Mouse (Mus musculus) liver, embryonic 16.5 days (tissue): ENCODE measurements around the gene Gm8947. TPM values are rescaled to one million over a fixed set of nuclear protein-coding genes. Genes with fewer than 3 reads are reported as not detected.
A peak's percentile ranks its signal among the peaks of the same experiment; 100 is the strongest.

ENCODE experiments used
- ATAC-seq: fragments of 200-750 bp; cut with Nextera tagmentation; 2 replicates; pipeline ENCODE4 v1.8.0; 2017; ENCODE audit warnings: low read depth, mild to moderate bottlenecking, moderate number of reproducible peaks, moderate library complexity
- H3K27ac ChIP-seq: fragments of 300-500 bp; sonication (generic); 2 replicates; pipeline ENCODE4 v1.5.1; 2014; ENCODE audit warnings: mild to moderate bottlenecking, low read length
- H3K27me3 ChIP-seq: fragments of 300-500 bp; sonication (generic); 2 replicates; pipeline ENCODE4 v1.6.1; 2014; ENCODE audit warnings: low read depth, low read length, mixed read lengths; ENCODE audit not compliant: control insufficient read depth, insufficient read depth
- H3K36me3 ChIP-seq: fragments of 300-500 bp; sonication (generic); 2 replicates; pipeline ENCODE4 v1.6.1; 2014; ENCODE audit warnings: mild to moderate bottlenecking; ENCODE audit not compliant: control insufficient read depth, insufficient read depth
- H3K4me1 ChIP-seq: fragments of 300-500 bp; sonication (generic); 2 replicates; pipeline ENCODE4 v1.6.1; 2014; ENCODE audit warnings: low read depth, low read length, mixed read lengths; ENCODE audit not compliant: control insufficient read depth
- H3K4me2 ChIP-seq: fragments of 300-500 bp; sonication (generic); 2 replicates; pipeline ENCODE4 v1.6.1; 2014; ENCODE audit warnings: low read depth, low read length, mixed read lengths
- H3K4me3 ChIP-seq: fragments of 300-500 bp; sonication (generic); 2 replicates; pipeline ENCODE4 v1.5.1; 2014; ENCODE audit warnings: low read depth, mild to moderate bottlenecking, low read length
- H3K9ac ChIP-seq: fragments of 300-500 bp; sonication (generic); 2 replicates; pipeline ENCODE4 v1.6.1; 2014; ENCODE audit warnings: low read depth, low read length
- H3K9me3 ChIP-seq: fragments of 300-500 bp; sonication (generic); replicated peaks from 2 replicates; pipeline ENCODE4 v1.6.1; 2016; ENCODE audit warnings: low read length; ENCODE audit not compliant: control insufficient read depth
- WGBS: fragments of 180-500 bp; shearing (Covaris S2); extraction: QIAGEN DNeasy Blood & Tissue Kit; methylation state at CpG from one replicate; pipeline ENCODE4 v1.1.7; 2014; ENCODE audit not compliant: insufficient replicate concordance; 5-methylcytosine and 5-hydroxymethylcytosine counted together
- polyA plus RNA-seq: library from polyadenylated mRNA; unstranded; fragments of >200 nt; fragmentation: Nextera tagmentation; extraction: Ambion mirVana; gene quantifications from 2 replicates; pipeline ENCODE4 v1.2.1, GENCODE M21; 2015

Gm8947 gene
- polyA plus RNA-seq, 1 experiment from 2014 or later = 1.3 TPM

DNA sequence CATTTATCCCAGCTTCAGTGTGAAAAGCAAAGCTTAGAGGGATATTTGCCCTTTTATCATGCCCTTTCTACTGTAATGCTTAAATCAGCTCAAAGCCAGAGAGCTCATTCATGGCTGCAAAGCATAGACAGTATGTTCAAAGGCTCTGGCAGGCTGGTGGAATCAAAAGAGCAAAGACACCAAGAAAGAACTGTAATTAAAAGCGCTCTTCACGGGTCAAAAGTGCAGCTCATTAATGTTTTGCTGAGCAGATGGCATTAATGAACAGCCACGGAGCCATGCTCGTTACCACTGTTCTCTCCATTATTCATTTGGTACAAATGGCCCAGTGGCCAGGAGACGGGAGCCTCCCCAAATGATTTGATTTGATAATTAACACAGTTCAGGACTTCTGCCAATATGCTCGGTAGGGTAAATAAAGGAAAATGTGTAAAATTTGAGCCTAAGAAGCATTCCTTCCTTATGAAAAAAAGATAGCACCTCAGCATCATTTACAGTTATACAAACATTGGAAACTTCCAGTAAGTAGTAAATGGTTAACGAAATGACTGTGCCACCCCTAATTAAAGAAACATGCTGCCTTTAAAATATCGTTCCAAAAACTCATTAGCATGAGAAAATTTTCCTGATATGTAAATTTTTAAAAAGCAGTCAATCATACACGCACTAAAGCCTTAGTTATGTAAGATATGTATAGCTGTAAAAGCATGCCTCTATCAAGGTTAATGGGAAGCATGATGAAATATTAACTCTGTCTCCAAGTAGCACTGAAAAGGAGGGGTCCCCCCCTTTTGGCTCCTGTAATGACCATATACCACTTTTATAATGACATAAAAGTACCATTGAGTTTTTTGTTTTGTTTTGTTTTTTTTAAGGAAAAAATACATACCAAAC is 34.0 kb upstream of the Gm8947 start:
- Histone ChIP-seq H3K4me2 (no peak overlapping the region), H3K4me3 (no peak overlapping the region), H3K9ac (no peak overlapping the region), H3K27me3 (no peaks in the 10 kb centered on the region), H3K4me1 (no peaks in the 10 kb centered on the region), H3K27ac (no peak overlapping the region), H3K9me3 (no peaks in the 10 kb centered on the region), H3K36me3 (no peaks in the 10 kb centered on the region)
- 69% methylated on average over 9 of the region's 9 CpGs for WGBS
- ATAC-seq = no peak

DNA sequence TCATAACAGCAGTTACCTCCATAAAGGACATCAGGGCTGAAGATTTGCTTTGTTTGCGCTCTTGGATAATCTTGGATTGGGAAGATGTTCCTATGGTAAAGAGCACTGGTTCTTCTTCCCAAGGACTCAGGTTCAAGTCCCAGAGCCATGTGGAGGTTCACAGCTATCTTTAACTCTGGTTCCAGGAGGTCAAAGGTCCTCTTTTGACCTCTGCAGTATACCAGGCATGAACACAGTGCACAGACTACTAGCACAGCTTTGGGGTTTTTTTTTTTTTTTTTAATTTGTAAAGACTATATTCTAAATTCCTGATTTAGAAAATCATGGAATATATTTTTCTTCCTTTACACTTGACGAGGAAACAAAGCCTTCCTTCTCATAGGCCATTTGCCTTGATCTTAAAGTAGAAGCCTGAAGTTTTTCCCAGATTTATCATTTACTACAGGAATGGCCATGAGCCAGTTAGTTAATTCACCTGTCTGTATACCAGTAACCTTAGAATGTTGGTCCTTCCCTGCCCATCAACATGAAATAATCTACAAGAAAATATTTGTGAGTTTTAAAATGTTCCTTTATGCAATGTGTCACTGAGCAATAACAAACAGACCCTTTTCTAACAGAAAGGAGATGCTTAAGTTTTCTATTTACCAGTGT is 33.2 kb upstream of the Gm8947 start:
- Histone ChIP-seq H3K9me3 (no peaks in the 10 kb centered on the region), H3K9ac (no peak overlapping the region), H3K4me3 (no peak overlapping the region), H3K4me2 (no peak overlapping the region), H3K4me1 (no peaks in the 10 kb centered on the region), H3K36me3 (no peaks in the 10 kb centered on the region), H3K27me3 (no peaks in the 10 kb centered on the region), H3K27ac (no peak overlapping the region)
- WGBS = 57% methylated on average over 2 of the region's 2 CpGs
- ATAC-seq = 0 out of 2 replicates have a peak, but pooled peaks have one; percentile 52

DNA sequence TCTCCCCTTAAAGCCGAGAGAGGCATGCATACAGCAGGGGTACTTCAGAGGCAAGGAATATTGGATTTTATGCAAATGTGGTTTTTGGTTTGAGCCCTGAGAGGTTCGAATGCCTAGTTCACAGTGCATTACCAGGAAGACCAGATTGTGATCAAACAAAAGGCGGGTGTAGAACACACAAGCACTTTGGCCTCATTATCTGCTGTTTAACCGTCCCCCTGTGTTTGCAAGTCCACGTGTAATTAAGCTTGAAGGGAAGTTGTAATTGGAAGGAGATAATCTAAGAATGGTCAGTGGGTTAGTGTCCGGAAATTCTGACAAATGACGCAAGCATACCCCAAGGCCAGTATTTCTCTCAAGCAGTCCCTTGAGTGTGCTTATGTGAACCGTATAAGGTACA is 26.1 kb upstream of the Gm8947 start:
- Histone ChIP-seq H3K27me3 (no peaks in the 10 kb centered on the region), H3K4me2 (no peak overlapping the region), H3K27ac (peak overlapping the region; percentile 67), H3K9me3 (no peaks in the 10 kb centered on the region), H3K9ac (no peak overlapping the region), H3K36me3 (no peaks in the 10 kb centered on the region), H3K4me3 (no peak overlapping the region), H3K4me1 (peaks cover 2% of the 10 kb centered on the region; the same call in 1 of the 2 replicates)
- 19% methylated on average over 8 of the region's 8 CpGs for WGBS
- no peak; the same call in 1 of the 2 replicates for ATAC-seq

DNA sequence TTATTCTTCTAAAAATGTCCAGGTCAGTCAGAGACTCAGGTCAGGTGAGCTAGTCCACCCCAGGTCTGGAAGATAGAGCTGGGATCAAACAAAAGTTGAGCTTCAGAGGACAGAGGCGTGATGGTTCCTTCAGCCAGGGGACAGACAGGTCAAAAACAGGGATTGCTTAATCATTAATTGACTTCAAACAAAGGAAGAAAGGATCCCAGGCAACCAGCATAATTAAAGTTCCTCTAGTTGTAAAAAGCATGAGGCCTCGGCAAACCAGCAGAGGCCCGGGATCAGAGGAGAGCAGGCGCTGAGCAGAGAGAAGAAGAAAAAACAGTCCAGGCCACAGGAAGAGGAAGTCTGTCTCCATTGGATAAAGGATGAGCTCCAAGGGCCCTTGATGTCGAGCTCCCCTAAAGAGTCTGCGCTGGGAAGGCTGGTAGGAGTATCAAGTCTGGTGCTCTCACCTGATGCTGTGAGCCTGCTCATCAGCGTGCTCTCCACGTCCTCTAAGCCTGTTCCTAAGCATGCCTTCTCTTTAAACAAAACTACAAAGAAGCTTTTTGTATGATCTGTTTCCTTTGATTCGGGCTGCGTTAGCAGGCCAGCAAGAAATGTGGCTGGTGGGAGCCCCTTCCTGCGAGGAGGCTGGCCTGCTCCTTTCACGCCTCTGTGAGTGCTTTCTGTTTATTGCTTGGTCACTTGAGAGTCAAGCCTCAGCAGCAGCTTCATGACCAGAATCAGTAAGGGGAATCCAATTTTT is 24.7 kb upstream of the Gm8947 start:
- 35% methylated on average over 12 of the region's 12 CpGs for WGBS
- Histone ChIP-seq H3K9me3 (no peaks in the 10 kb centered on the region), H3K4me2 (peak overlapping the region; percentile 15), H3K36me3 (no peaks in the 10 kb centered on the region), H3K27me3 (no peaks in the 10 kb centered on the region), H3K4me1 (peaks cover 2% of the 10 kb centered on the region; the same call in 1 of the 2 replicates), H3K27ac (peak overlapping the region; percentile 55), H3K9ac (no peak overlapping the region), H3K4me3 (no peak overlapping the region)
- ATAC-seq = peak; percentile 66

DNA sequence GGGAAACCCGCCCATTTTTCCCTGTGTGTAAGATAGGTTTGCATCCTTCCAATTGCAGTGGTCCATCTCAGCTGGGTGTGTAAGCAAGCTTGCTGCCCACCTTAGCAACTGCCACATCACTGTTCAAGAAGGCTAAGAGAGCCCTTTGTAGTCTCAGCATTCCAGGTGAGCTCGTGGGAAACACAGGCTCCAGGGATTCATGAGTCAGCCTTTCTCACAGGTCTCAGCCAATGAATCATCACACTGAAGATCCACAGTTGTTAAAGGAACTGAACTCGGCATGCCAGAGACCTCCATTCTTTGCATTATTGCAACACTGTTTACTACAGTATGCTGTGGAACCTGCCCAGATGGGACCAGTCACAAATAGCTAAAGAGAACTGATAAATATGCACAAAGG is 23.5 kb upstream of the Gm8947 start:
- peaks cover 2% of the 10 kb centered on the region; the same call in 1 of the 2 replicates for H3K4me1 ChIP-seq
- no peaks in the 10 kb centered on the region for H3K27me3 ChIP-seq
- H3K9me3 ChIP-seq = no peaks in the 10 kb centered on the region
- no peak overlapping the region for H3K4me3 ChIP-seq
- H3K4me2 ChIP-seq = no peak overlapping the region
- ATAC-seq = no peak
- no peaks in the 10 kb centered on the region for H3K36me3 ChIP-seq
- H3K9ac ChIP-seq = no peak overlapping the region
- H3K27ac ChIP-seq = no peak overlapping the region
- 52% methylated on average over 3 of the region's 3 CpGs for WGBS

DNA sequence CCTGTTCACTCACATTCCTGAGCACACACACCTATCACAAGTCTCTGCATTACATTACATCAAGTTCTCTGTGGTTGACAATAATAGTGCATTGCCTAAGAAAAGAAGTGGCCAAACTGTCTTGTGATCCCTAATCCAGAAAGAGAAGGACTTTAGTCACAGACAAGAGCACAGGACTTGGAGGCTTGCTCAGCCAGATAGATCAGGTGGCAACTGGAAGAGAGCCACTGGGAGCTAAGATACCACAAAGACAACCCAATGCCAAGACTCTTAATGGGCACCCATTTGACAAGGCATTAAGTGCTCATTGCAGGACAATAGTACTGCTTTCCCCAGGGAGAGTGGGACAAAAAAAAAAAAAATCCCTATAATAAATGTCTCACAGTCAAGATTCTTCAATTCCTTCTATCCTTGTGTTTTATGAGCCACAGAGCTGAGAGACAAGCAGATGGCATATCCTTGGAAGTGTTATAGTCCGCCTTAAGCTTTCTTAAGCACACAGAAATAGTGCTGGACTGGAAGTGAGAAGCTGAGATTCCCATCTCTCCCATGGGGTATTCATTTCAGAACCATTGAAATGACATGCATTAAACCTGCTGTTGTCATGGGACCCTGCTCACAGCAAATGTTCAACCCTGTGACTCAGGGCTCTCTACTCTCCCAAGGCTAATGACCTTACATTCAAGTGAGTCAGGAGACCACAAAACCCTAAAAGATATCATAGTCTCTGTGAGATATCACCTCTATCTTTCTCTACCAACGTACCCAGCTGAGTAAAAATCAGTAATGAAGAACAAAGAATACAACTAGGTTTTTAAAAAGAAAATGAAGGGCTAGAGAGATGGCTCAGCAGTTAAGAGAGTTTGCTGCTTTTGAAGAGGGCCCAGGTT is 20.4 kb upstream of the Gm8947 start:
- no peak for ATAC-seq
- 43% methylated on average over 2 of the region's 2 CpGs for WGBS
- Histone ChIP-seq H3K27ac (no peak overlapping the region), H3K4me1 (peaks cover 4% of the 10 kb centered on the region), H3K9ac (no peak overlapping the region), H3K27me3 (no peaks in the 10 kb centered on the region), H3K9me3 (no peaks in the 10 kb centered on the region), H3K4me2 (no peak overlapping the region), H3K4me3 (no peak overlapping the region), H3K36me3 (no peaks in the 10 kb centered on the region)

DNA sequence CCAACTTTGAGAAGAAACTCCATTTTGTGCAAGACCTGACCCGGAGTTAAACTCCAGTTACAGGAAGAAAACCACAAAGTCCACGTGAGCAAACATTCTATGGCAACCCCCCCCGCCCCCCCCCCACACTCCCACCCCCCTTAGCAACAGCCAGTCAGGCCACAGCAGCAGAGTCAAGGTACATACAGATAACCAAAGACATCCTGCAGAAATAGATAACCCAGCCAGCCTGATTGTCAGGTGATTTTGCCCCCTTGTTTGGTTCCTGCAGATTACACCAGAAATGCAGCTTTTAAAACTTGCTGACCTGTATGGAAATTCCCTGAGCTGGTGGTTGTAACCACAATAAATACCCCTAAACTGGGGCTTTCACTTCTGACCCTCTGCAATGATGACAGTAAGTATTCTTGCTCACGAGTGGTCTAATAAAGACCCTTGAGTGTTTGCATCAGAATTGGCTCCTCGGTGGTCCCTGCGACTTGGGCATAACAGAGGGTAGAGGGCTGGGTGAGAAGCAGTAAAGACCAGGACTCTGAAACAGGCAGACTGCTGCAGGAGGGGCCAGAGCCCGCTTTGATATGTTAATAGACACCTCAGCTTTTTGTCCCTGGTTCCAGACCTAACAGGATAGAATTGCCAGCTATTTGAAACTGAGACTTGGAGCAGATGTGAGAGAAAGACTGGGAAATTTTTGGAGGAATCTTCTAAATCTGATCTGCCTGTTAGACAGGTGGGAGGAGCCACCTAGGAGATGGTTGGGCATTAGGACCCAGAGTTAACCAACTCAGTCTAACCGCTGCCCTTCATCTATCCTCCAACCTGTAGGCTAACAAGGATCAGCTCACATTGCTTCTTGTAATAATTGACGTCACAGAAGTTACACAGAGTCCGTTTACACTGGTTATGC is 14.9 kb upstream of the Gm8947 start:
- WGBS = 5% methylated on average over 10 of the region's 10 CpGs
- no peaks in the 10 kb centered on the region for H3K9me3 ChIP-seq
- H3K4me1 ChIP-seq = peaks cover 37% of the 10 kb centered on the region
- H3K36me3 ChIP-seq = no peaks in the 10 kb centered on the region
- no peaks in the 10 kb centered on the region for H3K27me3 ChIP-seq
- peak overlapping the region; percentile 53 for H3K4me3 ChIP-seq
- H3K4me2 ChIP-seq = peak overlapping the region; percentile 82
- H3K9ac ChIP-seq = peak overlapping the region; percentile 73
- peak; percentile 87 for ATAC-seq
- H3K27ac ChIP-seq = peak overlapping the region; percentile 88
